Mouse (Mus musculus) kidney, embryonic 16.5 days (tissue): ENCODE data around the gene Bri3. TPM values are rescaled to one million over a fixed set of nuclear protein-coding genes. Genes with fewer than 3 reads are reported as not detected.

Source experiments
- ATAC-seq: fragments of 200-750 bp; cut with Nextera tagmentation; 2 replicates; pipeline ENCODE4 v1.8.0; 2017; ENCODE audit warnings: moderate TSS enrichment; ENCODE audit not compliant: low FRiP score, low TSS enrichment
- H3K27ac ChIP-seq: fragments of 300-500 bp; sonication (generic); 2 replicates; pipeline ENCODE4 v1.5.1; 2014; ENCODE audit warnings: low read length
- H3K27me3 ChIP-seq: fragments of 300-500 bp; sonication (generic); 2 replicates; pipeline ENCODE4 v1.6.1; 2014; ENCODE audit warnings: low read length, control low read depth, mixed read lengths; ENCODE audit not compliant: insufficient read depth
- H3K36me3 ChIP-seq: fragments of 300-500 bp; sonication (generic); 2 replicates; pipeline ENCODE4 v1.6.1; 2014; ENCODE audit warnings: low read length, control low read depth, mixed read lengths; ENCODE audit not compliant: insufficient read depth
- H3K4me1 ChIP-seq: fragments of 300-500 bp; sonication (generic); 2 replicates; pipeline ENCODE4 v1.6.1; 2014; ENCODE audit warnings: low read length, control low read depth, mixed read lengths; ENCODE audit not compliant: insufficient read depth
- H3K4me2 ChIP-seq: fragments of 300-500 bp; sonication (generic); replicated peaks from 2 replicates; pipeline ENCODE4 v1.6.1; 2014; ENCODE audit warnings: low read depth, low read length
- H3K4me3 ChIP-seq: fragments of 300-500 bp; sonication (generic); 2 replicates; pipeline ENCODE4 v1.5.1; 2014; ENCODE audit warnings: mild to moderate bottlenecking, low read length
- H3K9ac ChIP-seq: fragments of 300-500 bp; sonication (generic); replicated peaks from 2 replicates; pipeline ENCODE4 v1.6.1; 2014; ENCODE audit warnings: low read length
- H3K9me3 ChIP-seq: fragments of 300-500 bp; sonication (generic); 2 replicates; pipeline ENCODE4 v1.6.1; 2016; ENCODE audit warnings: low read length, control low read depth
- WGBS: fragments of 180-500 bp; shearing (Covaris S2); extraction: QIAGEN DNeasy Blood & Tissue Kit; methylation state at CpG from one replicate; pipeline ENCODE4 v1.1.7; 2014; 5-methylcytosine and 5-hydroxymethylcytosine counted together
- polyA plus RNA-seq: library from polyadenylated mRNA; unstranded; fragments of >200 nt; fragmentation: Nextera tagmentation; extraction: Ambion mirVana; gene quantifications from 2 replicates; pipeline ENCODE4 v1.2.1, GENCODE M21; 2015

Gene Bri3
- polyA plus RNA-seq, 1 experiment from 2014 or later: 112 TPM

DNA sequence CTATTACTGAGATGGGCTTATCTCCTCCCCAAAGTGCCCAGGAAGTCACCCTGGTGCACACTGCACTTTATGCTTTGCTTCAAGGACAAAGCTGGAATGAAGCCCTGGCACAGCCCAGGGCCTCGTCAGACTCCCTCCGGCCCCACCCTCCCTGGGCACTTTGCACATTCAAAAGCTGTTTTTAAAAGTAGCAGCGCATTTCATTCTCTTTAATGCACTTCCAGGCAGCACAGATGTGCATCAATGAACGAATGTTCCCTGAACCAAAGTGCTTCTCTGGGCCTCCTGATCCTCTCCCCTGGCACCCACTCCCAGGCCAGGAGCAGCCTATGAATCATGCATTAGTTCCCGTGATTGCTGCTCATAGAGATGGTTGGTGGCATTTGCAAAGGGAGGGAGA is 167.5 kb downstream of the Bri3 start:
- no peak for ATAC-seq
- 57% methylated on average over 5 of the region's 5 CpGs for WGBS
- Histone ChIP-seq H3K36me3 (no peaks in the 10 kb centered on the region), H3K4me3 (no peak overlapping the region), H3K9ac (no peak overlapping the region), H3K4me2 (no peak overlapping the region), H3K4me1 (no peaks in the 10 kb centered on the region), H3K27me3 (no peaks in the 10 kb centered on the region), H3K27ac (no peak overlapping the region), H3K9me3 (no peaks in the 10 kb centered on the region)

DNA sequence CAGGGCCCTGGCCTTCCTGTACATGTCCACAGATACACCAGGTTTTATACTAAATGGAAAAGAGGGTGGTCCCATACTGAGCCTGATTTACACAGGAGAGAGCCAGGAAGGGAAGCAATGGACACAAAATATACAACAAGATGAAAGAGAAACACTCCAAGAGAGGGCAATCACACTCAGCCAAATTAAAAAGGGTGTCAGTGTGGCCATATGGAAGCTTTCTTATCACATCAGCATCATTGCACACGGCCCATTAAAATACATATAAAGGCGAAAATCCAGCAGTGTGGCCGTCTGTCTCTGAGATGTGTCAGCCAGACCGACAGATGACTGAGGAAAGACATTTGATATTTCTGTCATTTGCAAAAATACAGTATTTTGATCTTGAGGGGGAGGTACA is 168.5 kb downstream of the Bri3 start:
- H3K4me1 ChIP-seq: no peaks in the 10 kb centered on the region
- no peak overlapping the region for H3K4me2 ChIP-seq
- no peak overlapping the region for H3K27ac ChIP-seq
- no peak overlapping the region for H3K4me3 ChIP-seq
- H3K36me3 ChIP-seq: no peaks in the 10 kb centered on the region
- H3K9me3 ChIP-seq: no peaks in the 10 kb centered on the region
- no peak for ATAC-seq
- no peaks in the 10 kb centered on the region for H3K27me3 ChIP-seq
- no peak overlapping the region for H3K9ac ChIP-seq
- WGBS: 64% methylated on average over 4 of the region's 4 CpGs

DNA sequence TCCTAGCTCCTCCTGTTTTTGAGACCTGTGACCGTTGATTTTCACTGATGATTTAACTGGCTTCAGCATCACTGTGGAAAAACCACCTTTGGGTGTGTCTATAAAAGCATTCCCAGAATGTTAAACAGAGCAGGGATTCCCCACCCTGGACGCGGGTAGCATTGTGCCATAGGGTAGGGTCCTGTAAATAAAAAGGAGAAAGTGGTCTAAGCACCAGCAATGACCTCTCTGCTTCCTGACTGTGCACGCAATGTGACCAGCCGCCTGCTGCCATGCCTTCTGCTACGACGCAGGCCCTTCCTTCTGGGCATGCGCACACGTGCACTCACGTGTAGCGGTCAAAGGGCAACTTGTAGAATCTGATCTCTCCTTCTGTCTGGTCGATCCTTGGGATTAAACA is 174.2 kb downstream of the Bri3 start:
- no peak overlapping the region for H3K9ac ChIP-seq

DNA sequence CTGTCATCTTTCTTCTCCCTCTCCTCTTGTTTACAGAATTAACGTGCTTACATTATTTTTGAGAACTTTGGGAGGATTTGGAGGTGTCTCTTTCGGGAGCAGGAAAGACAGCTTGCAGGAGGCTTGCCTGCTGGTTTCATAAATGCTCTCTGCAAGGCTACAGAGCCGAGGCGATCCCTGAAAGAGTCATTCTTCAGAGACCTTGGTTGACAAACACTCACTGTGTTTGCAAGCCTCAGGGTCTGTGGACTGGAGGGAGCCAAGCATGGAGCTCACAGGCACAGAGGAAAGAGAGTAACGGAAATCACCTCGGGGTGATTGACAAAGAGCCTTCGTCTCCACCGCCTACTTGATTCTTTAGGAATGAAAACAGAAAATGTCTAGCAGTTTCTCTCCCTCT is 175.8 kb downstream of the Bri3 start:
- H3K9ac ChIP-seq: no peak overlapping the region
- H3K4me2 ChIP-seq: no peak overlapping the region
- WGBS: 83% methylated on average over 8 of the region's 8 CpGs
- H3K36me3 ChIP-seq: no peaks in the 10 kb centered on the region
- no peaks in the 10 kb centered on the region for H3K9me3 ChIP-seq
- H3K27me3 ChIP-seq: no peaks in the 10 kb centered on the region
- H3K4me3 ChIP-seq: no peak overlapping the region
- no peak for ATAC-seq
- H3K4me1 ChIP-seq: no peaks in the 10 kb centered on the region
- no peak overlapping the region for H3K27ac ChIP-seq

More for the DNA sequence above, 174.2 kb downstream of the Bri3 start:
- no peak for ATAC-seq
- H3K27me3 ChIP-seq: no peaks in the 10 kb centered on the region
- WGBS: 88% methylated on average over 12 of the region's 12 CpGs
- no peaks in the 10 kb centered on the region for H3K4me1 ChIP-seq
- no peak overlapping the region for H3K4me2 ChIP-seq
- H3K27ac ChIP-seq: no peak overlapping the region
- no peaks in the 10 kb centered on the region for H3K36me3 ChIP-seq
- H3K9me3 ChIP-seq: no peaks in the 10 kb centered on the region
- H3K4me3 ChIP-seq: no peak overlapping the region

DNA sequence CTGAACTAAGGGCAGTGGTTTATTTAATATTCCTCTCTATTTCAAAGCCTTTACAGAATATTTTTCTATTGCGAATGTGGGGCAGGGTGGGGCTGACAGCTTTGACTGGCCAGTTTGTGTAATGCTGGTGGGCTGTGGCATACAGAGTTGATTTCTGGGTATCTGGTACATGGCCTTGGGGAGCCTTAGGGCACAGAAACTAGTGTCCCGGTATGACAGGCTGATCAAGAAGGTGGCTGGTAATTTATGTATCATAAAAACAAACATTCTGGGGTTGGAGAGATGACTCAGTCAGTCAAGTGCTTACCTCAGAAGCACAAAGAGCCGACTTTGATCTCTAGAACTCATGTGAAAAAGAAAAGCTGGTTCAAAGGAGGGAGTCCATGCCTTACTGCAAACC is 182.5 kb downstream of the Bri3 start:
- WGBS: 72% methylated on average over 3 of the region's 3 CpGs
- no peak for ATAC-seq

DNA sequence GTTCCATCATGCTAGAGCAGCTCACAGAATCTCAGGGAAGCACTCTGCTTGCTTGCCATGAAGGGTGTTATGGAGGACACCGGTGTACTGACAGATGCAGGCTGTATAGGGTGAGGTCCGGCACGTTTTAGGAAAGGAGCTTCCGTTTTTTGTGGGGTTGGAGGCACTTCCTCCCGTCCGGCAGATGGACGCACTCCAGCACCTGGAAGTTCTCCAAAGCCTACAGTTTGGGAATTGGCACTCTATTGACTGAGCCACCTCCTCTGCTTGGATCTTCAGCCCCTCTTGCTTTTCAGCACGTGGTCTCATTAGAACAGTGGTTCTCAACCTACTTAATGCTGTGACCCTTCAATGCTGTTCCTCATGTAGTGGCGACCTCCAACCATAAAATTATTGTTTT is 183.6 kb downstream of the Bri3 start:
- no peak overlapping the region for H3K9ac ChIP-seq
- H3K36me3 ChIP-seq: no peaks in the 10 kb centered on the region
- no peak overlapping the region for H3K27ac ChIP-seq
- no peak for ATAC-seq
- H3K4me1 ChIP-seq: no peaks in the 10 kb centered on the region
- H3K4me3 ChIP-seq: no peak overlapping the region
- H3K4me2 ChIP-seq: no peak overlapping the region
- H3K27me3 ChIP-seq: no peaks in the 10 kb centered on the region
- peaks cover 3% of the 10 kb centered on the region; the same call in 1 of the 2 replicates for H3K9me3 ChIP-seq
- 73% methylated on average over 9 of the region's 9 CpGs for WGBS

More for the DNA sequence above, 182.5 kb downstream of the Bri3 start:
- Histone ChIP-seq H3K27ac (no peak overlapping the region), H3K27me3 (no peaks in the 10 kb centered on the region), H3K36me3 (no peaks in the 10 kb centered on the region), H3K4me1 (no peaks in the 10 kb centered on the region), H3K9me3 (peaks cover 3% of the 10 kb centered on the region; the same call in 1 of the 2 replicates), H3K4me2 (no peak overlapping the region), H3K4me3 (no peak overlapping the region), H3K9ac (no peak overlapping the region)

DNA sequence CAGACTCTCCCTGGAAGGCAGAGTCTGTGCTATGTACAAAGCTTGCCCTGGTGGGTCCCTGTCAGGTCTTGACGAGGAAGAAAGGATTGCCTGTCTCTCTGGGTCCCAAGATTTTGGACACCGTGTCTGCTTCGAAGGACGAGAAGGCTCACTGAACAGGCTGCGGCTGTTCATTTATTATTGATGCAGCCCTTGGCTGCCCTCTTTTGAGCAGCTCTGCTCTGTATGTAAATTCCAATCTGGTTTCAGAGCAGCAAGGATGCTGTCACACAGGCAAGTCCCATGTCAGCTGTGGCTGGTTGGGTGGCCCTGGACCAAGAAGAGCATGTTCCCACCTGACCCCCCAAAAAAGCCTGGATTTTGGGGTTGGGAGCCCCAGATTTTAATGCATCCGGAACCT is 187.2 kb downstream of the Bri3 start:
- 66% methylated on average over 6 of the region's 6 CpGs for WGBS
- H3K27me3 ChIP-seq: no peaks in the 10 kb centered on the region

DNA sequence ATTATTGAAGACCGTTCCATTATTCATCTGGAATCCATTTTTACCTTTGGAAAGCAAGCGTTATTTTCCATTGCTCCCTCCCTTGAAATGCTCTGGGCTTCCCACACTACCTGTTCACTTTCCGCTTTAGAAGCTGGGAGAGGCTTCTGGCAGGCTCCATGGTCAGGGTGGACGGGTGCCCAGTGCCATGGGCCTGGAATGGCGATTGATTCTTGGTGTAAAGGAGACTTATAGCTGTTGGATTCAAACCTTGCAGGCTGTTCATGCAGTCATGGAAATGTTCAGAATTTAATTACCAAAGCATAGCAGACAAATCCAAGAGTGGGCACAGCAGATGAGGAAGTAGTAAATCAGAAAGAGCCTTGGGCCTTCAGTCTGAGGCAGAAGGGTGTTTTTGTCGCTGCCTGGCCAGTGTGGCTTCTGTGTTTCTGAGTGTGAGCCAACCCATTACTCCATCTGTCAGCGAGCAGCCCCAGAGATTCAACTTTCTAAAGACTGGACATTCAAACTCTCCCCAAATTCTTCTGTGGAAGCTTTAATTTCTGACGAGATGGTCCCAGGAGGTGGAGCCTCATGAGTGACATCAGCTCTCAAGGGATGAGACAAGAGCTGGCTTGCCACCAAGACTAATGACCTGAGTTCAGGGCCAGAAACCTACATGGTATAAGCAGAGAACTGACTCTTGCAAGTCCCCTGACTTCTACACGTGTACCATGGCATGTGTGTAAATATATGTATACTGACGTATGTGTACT is 195.2 kb downstream of the Bri3 start:
- H3K4me2 ChIP-seq: no peak overlapping the region
- H3K27ac ChIP-seq: no peak overlapping the region
- H3K27me3 ChIP-seq: no peaks in the 10 kb centered on the region
- no peak overlapping the region for H3K4me3 ChIP-seq
- 70% methylated on average over 10 of the region's 10 CpGs for WGBS
- H3K9ac ChIP-seq: no peak overlapping the region
- no peaks in the 10 kb centered on the region for H3K9me3 ChIP-seq
- no peaks in the 10 kb centered on the region for H3K36me3 ChIP-seq
- no peak for ATAC-seq
- no peaks in the 10 kb centered on the region for H3K4me1 ChIP-seq

More for the DNA sequence above, 187.2 kb downstream of the Bri3 start:
- H3K4me3 ChIP-seq: no peak overlapping the region
- H3K27ac ChIP-seq: no peak overlapping the region
- no peak for ATAC-seq
- H3K9ac ChIP-seq: no peak overlapping the region
- H3K36me3 ChIP-seq: no peaks in the 10 kb centered on the region
- H3K4me1 ChIP-seq: no peaks in the 10 kb centered on the region
- no peak overlapping the region for H3K4me2 ChIP-seq
- peaks cover 3% of the 10 kb centered on the region; the same call in 1 of the 2 replicates for H3K9me3 ChIP-seq

DNA sequence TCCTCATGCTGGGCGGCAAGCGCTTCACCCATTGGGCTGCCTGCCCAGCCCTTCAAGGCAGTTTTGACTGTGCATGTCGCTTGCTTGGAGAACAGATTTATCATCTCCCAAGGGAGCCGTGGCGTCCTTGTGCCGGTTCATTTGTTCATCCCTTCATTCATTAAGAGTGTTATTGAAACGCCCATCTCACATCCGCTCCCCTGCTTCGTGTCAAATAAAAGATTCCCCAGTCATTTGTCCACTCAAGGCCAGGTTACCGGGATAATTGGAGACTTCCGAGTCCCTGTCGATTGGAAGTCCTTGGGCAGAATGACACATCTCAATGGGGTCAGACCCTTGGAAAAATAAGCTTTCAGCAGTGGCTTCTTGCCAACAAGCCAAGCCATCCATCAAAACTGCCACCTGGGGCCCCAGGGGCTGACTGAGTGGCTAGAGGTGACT is 197.6 kb downstream of the Bri3 start:
- H3K4me2 ChIP-seq: no peak overlapping the region
- H3K4me1 ChIP-seq: no peaks in the 10 kb centered on the region
- H3K27me3 ChIP-seq: no peaks in the 10 kb centered on the region
- ATAC-seq: no peak
- no peaks in the 10 kb centered on the region for H3K9me3 ChIP-seq
- H3K9ac ChIP-seq: no peak overlapping the region
- no peak overlapping the region for H3K27ac ChIP-seq
- no peak overlapping the region for H3K4me3 ChIP-seq
- 45% methylated on average over 12 of the region's 12 CpGs for WGBS
- H3K36me3 ChIP-seq: no peaks in the 10 kb centered on the region

DNA sequence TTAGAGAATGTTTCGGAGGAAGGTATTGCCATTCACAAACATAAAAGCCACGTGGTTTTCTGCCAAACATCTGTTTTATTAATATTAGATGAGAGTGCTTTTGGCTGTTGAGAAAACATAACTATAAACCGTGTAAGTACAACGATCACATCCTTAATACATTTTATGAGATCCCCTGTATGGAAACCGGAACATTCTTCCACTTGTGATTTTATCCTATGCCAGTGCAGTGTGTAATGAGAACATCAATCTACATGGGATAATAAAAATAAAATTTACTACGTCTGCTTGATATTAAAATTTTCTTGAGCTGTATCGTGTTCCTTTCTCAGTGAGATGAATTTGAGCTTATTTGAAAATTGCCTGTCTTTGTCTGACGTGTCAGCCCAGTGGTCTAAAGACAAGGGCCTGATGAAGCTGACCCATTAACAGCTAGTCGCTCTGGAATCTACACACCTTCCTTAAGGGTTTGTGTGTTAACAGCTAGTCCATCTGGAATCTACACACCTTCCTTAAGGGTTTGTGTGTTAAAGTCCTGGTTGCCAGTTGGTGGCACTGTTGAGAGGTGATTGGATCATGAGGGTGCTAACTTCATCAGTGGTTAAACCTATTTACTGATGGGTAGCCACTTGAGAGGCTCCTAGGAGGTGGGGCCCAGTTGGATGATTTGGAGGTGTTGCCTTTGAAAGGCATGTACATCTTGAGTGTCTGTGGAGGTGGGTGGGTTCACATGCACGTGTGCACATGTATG is 202.4 kb downstream of the Bri3 start:
- Histone ChIP-seq H3K27me3 (no peaks in the 10 kb centered on the region), H3K27ac (no peak overlapping the region), H3K36me3 (no peaks in the 10 kb centered on the region), H3K4me2 (no peak overlapping the region), H3K9me3 (no peaks in the 10 kb centered on the region), H3K4me1 (no peaks in the 10 kb centered on the region), H3K9ac (no peak overlapping the region), H3K4me3 (no peak overlapping the region)
- no peak for ATAC-seq
- 80% methylated on average over 10 of the region's 10 CpGs for WGBS
